Mouse (Mus musculus) liver, postnatal 0 days (tissue): ENCODE data around the gene Pcdh9. TPM values are rescaled to one million over a fixed set of nuclear protein-coding genes. Genes with fewer than 3 reads are reported as not detected.
"Not testable (repeated sequence)": the region's sequence is repeated elsewhere in the genome, so short reads cannot be mapped to it uniquely, and the experiment has no call there.

Source experiments
- ATAC-seq: fragments of 200-750 bp; cut with Nextera tagmentation; 2 replicates; pipeline ENCODE4 v1.8.0; 2017; ENCODE audit warnings: mild to moderate bottlenecking, moderate library complexity
- DNase-seq: peaks from one replicate; pipeline ENCODE4 v3.0.0-alpha.2; 2016
- H3K27ac ChIP-seq: fragments of 300-500 bp; sonication (generic); 2 replicates; pipeline ENCODE4 v1.5.1; 2014; ENCODE audit warnings: antibody characterized with exemption, moderate library complexity, mild to moderate bottlenecking, low read depth
- H3K27me3 ChIP-seq: fragments of 300-500 bp; sonication (generic); 2 replicates; pipeline ENCODE4 v1.6.1; 2014; ENCODE audit warnings: low read length, control low read depth, mixed read lengths; ENCODE audit not compliant: insufficient read depth
- H3K36me3 ChIP-seq: fragments of 300-500 bp; sonication (generic); replicated peaks from 2 replicates; pipeline ENCODE4 v1.6.1; 2014; ENCODE audit warnings: mild to moderate bottlenecking, control low read depth, low read length, moderate library complexity, mixed read lengths; ENCODE audit not compliant: insufficient read depth
- H3K4me1 ChIP-seq: fragments of 300-500 bp; sonication (generic); 2 replicates; pipeline ENCODE4 v1.6.1; 2014; ENCODE audit warnings: antibody characterized with exemption, mild to moderate bottlenecking, control low read depth; ENCODE audit not compliant: insufficient read depth
- H3K4me2 ChIP-seq: fragments of 300-500 bp; sonication (generic); 2 replicates; pipeline ENCODE4 v1.6.1; 2014; ENCODE audit warnings: low read depth, mild to moderate bottlenecking, low read length, moderate library complexity, mixed read lengths
- H3K4me3 ChIP-seq: fragments of 300-500 bp; sonication (generic); 2 replicates; pipeline ENCODE4 v1.5.1; 2014; ENCODE audit warnings: low read depth, low read length
- H3K9ac ChIP-seq: fragments of 300-500 bp; sonication (generic); replicated peaks from 2 replicates; pipeline ENCODE4 v1.6.1; 2014; ENCODE audit warnings: mild to moderate bottlenecking, moderate library complexity
- H3K9me3 ChIP-seq: fragments of 300-500 bp; sonication (generic); 2 replicates; pipeline ENCODE4 v1.6.1; 2016; ENCODE audit warnings: mild to moderate bottlenecking, control low read depth, low read length, mixed read lengths
- CTCF ChIP-seq: sonication (generic); IDR thresholded peaks from 2 replicates; pipeline ENCODE4 v1.5.1; 2016; ENCODE audit warnings: antibody characterized with exemption, low read depth
- EP300 ChIP-seq: IDR thresholded peaks from 2 replicates; pipeline ENCODE4 v1.6.1; 2016; ENCODE audit warnings: antibody characterized with exemption, low read depth, mild to moderate bottlenecking
- WGBS: fragments of 180-500 bp; shearing (Covaris S2); extraction: QIAGEN DNeasy Blood & Tissue Kit; methylation state at CpG from one replicate; pipeline ENCODE4 v1.1.7; 2014; ENCODE audit not compliant: insufficient replicate concordance; 5-methylcytosine and 5-hydroxymethylcytosine counted together
- polyA plus RNA-seq: library from polyadenylated mRNA; unstranded; fragments of >200 nt; fragmentation: Nextera tagmentation; extraction: Ambion mirVana; gene quantifications from 2 replicates; pipeline ENCODE4 v1.2.1, GENCODE M21; 2015

Pcdh9 gene
- polyA plus RNA-seq, 1 experiment from 2014 or later, result 0.31 TPM

- H3K36me3 ChIP-seq, result no peaks in the 10 kb centered on the region
- 71% methylated on average over 3 of the region's 3 CpGs for WGBS
- H3K9ac ChIP-seq, result no peak overlapping the region
- DNase-seq (no peak), ATAC-seq (no peak)
- no peak overlapping the region for H3K4me3 ChIP-seq
- no peaks in the 10 kb centered on the region for H3K27me3 ChIP-seq
- no peak overlapping the region for H3K4me2 ChIP-seq
- TF ChIP-seq EP300, result no peak
- TF ChIP-seq CTCF, result no peak
- no peak overlapping the region for H3K27ac ChIP-seq
- no peaks in the 10 kb centered on the region for H3K4me1 ChIP-seq
- no peaks in the 10 kb centered on the region for H3K9me3 ChIP-seq
Measured at GRCm38 (mm10) chr14:93234333-93234732, 656.1 kb downstream of the Pcdh9 start.

- ATAC-seq, result no peak
- TF ChIP-seq CTCF (no peak), EP300 (no peak)
Measured at GRCm38 (mm10) chr14:93233599-93233998, 656.9 kb downstream of the Pcdh9 start.

GRCm38 (mm10) chr14:93214846-93215245 lies 675.6 kb downstream of the Pcdh9 start:
- 68% methylated on average over 2 of the region's 15 CpGs for WGBS
- DNase-seq, ATAC-seq: not testable (repeated sequence)

More at GRCm38 (mm10) chr14:93233599-93233998, 656.9 kb downstream of the Pcdh9 start:
- H3K4me3 ChIP-seq, result no peak overlapping the region
- no peak overlapping the region for H3K27ac ChIP-seq
- no peak overlapping the region for H3K4me2 ChIP-seq
- no peak for DNase-seq
- no peak overlapping the region for H3K9ac ChIP-seq
- H3K27me3 ChIP-seq, result no peaks in the 10 kb centered on the region
- no peaks in the 10 kb centered on the region for H3K36me3 ChIP-seq
- WGBS, result 65% methylated on average over 6 of the region's 6 CpGs
- no peaks in the 10 kb centered on the region for H3K9me3 ChIP-seq
- no peaks in the 10 kb centered on the region for H3K4me1 ChIP-seq

GRCm38 (mm10) chr14:93199791-93200190 lies 690.7 kb downstream of the Pcdh9 start:
- WGBS, result 63% methylated on average over 2 of the region's 2 CpGs

More at GRCm38 (mm10) chr14:93214846-93215245, 675.6 kb downstream of the Pcdh9 start:
- H3K9me3 ChIP-seq, H3K4me3 ChIP-seq, H3K4me1 ChIP-seq, H3K4me2 ChIP-seq, H3K27ac ChIP-seq, H3K9ac ChIP-seq, H3K27me3 ChIP-seq, H3K36me3 ChIP-seq: not testable (repeated sequence)

GRCm38 (mm10) chr14:93182606-93183491 lies 707.6 kb downstream of the Pcdh9 start:
- TF ChIP-seq EP300 (no peak), CTCF (no peak)
- DNase-seq, result no peak
- Histone ChIP-seq H3K27me3 (no peaks in the 10 kb centered on the region), H3K4me2 (no peak overlapping the region), H3K36me3 (no peaks in the 10 kb centered on the region), H3K9me3 (no peaks in the 10 kb centered on the region), H3K9ac (no peak overlapping the region), H3K27ac (no peak overlapping the region), H3K4me3 (no peak overlapping the region), H3K4me1 (no peaks in the 10 kb centered on the region)
- ATAC-seq, result no peak
- WGBS, result 80% methylated on average over 9 of the region's 9 CpGs

More at GRCm38 (mm10) chr14:93199791-93200190, 690.7 kb downstream of the Pcdh9 start:
- Histone ChIP-seq H3K4me3 (no peak overlapping the region), H3K4me2 (no peak overlapping the region), H3K27me3 (no peaks in the 10 kb centered on the region), H3K27ac (no peak overlapping the region), H3K9ac (no peak overlapping the region), H3K9me3 (no peaks in the 10 kb centered on the region), H3K4me1 (no peaks in the 10 kb centered on the region), H3K36me3 (no peaks in the 10 kb centered on the region)
- DNase-seq (no peak), ATAC-seq (no peak)
- TF ChIP-seq CTCF (no peak), EP300 (no peak)

- Histone ChIP-seq H3K36me3 (no peaks in the 10 kb centered on the region), H3K4me2 (no peak overlapping the region), H3K9me3 (no peaks in the 10 kb centered on the region), H3K27me3 (no peaks in the 10 kb centered on the region), H3K4me1 (no peaks in the 10 kb centered on the region), H3K4me3 (no peak overlapping the region), H3K9ac (no peak overlapping the region), H3K27ac (no peak overlapping the region)
- DNase-seq, result no peak
- no peak for ATAC-seq
- no peak for TF ChIP-seq EP300
- no peak for TF ChIP-seq CTCF
Measured at GRCm38 (mm10) chr14:93169201-93169600, 721.3 kb downstream of the Pcdh9 start.

- Histone ChIP-seq H3K27ac (no peak overlapping the region), H3K27me3 (no peaks in the 10 kb centered on the region), H3K4me3 (no peak overlapping the region), H3K36me3 (no peaks in the 10 kb centered on the region), H3K4me1 (no peaks in the 10 kb centered on the region), H3K4me2 (no peak overlapping the region), H3K9ac (no peak overlapping the region), H3K9me3 (no peaks in the 10 kb centered on the region)
- 59% methylated on average over 2 of the region's 2 CpGs for WGBS
- DNase-seq, result no peak
- ATAC-seq, result no peak
- TF ChIP-seq EP300 (no peak), CTCF (no peak)
Measured at GRCm38 (mm10) chr14:93168367-93168766, 722.1 kb downstream of the Pcdh9 start.
